Mouse (Mus musculus) limb, embryonic 14.5 days (tissue): Measurements from ENCODE around the gene Pde3a. TPM values are rescaled to one million over a fixed set of nuclear protein-coding genes. Genes with fewer than 3 reads are reported as not detected.

Source experiments
- ATAC-seq: fragments of 200-750 bp; cut with Nextera tagmentation; 2 replicates; pipeline ENCODE4 v1.8.0; 2017; ENCODE audit warnings: low read depth, moderate number of reproducible peaks, moderate TSS enrichment; ENCODE audit not compliant: low FRiP score
- DNase-seq: peaks from one replicate; pipeline ENCODE4 v3.0.0-alpha.2; 2015; ENCODE audit warnings: low spot score
- H3K27ac ChIP-seq: fragments of 300-500 bp; sonication (generic); replicated peaks from 2 replicates; pipeline ENCODE4 v1.5.1; 2014; ENCODE audit warnings: low read depth, mild to moderate bottlenecking, low read length, moderate library complexity, mixed read lengths
- H3K27me3 ChIP-seq: fragments of 300-500 bp; sonication (generic); 2 replicates; pipeline ENCODE4 v1.6.1; 2014; ENCODE audit warnings: low read length, mixed read lengths; ENCODE audit not compliant: control insufficient read depth, insufficient read depth
- H3K36me3 ChIP-seq: fragments of 300-500 bp; sonication (generic); 2 replicates; pipeline ENCODE4 v1.6.1; 2014; ENCODE audit warnings: mild to moderate bottlenecking, low read length, moderate library complexity, mixed read lengths; ENCODE audit not compliant: control insufficient read depth, insufficient read depth
- H3K4me1 ChIP-seq: fragments of 300-500 bp; sonication (generic); 2 replicates; pipeline ENCODE4 v1.6.1; 2014; ENCODE audit warnings: antibody characterized with exemption, low read length, mixed read lengths; ENCODE audit not compliant: control insufficient read depth, insufficient read depth
- H3K4me2 ChIP-seq: fragments of 300-500 bp; sonication (generic); replicated peaks from 2 replicates; pipeline ENCODE4 v1.6.1; 2014; ENCODE audit warnings: low read depth, mild to moderate bottlenecking, low read length, moderate library complexity; ENCODE audit not compliant: severe bottlenecking
- H3K4me3 ChIP-seq: fragments of 300-500 bp; sonication (generic); replicated peaks from 2 replicates; pipeline ENCODE4 v1.5.1; 2014; ENCODE audit warnings: low read length
- H3K9ac ChIP-seq: fragments of 300-500 bp; sonication (generic); 2 replicates; pipeline ENCODE4 v1.6.1; 2014; ENCODE audit warnings: mild to moderate bottlenecking, low read depth, low read length, moderate library complexity; ENCODE audit not compliant: severe bottlenecking
- H3K9me3 ChIP-seq: fragments of 300-500 bp; sonication (generic); 2 replicates; pipeline ENCODE4 v1.6.1; 2016; ENCODE audit warnings: low read length; ENCODE audit not compliant: control insufficient read depth
- POLR2A ChIP-seq: fragments of 200-500 bp; IDR thresholded peaks from 2 replicates; pipeline ENCODE4 v1.8.0; 2012; ENCODE audit warnings: inconsistent platforms, mild to moderate bottlenecking, moderate library complexity, borderline replicate concordance; ENCODE audit not compliant: insufficient read depth, insufficient read length; ENCODE audit errors: extremely low read depth
- WGBS: fragments of 180-500 bp; shearing (Covaris S2); extraction: QIAGEN DNeasy Blood & Tissue Kit; methylation state at CpG from one replicate; pipeline ENCODE4 v1.1.7; 2014; 5-methylcytosine and 5-hydroxymethylcytosine counted together
- polyA plus RNA-seq, 2 experiments: library from polyadenylated mRNA; depleted of rRNA in 1 of 2; stranded (reverse) in 1 of 2; unstranded in 1 of 2; fragments of >200 nt; fragmentation: Nextera tagmentation in 1 of 2; extraction: Ambion mirVana in 1 of 2; gene quantifications; 2 replicates each; pipeline versions ENCODE4 v1.2.1 to v1.2.3; 2012 to 2014

The Pde3a gene
- polyA plus RNA-seq, 2 experiments, result 4.6 to 5.2 TPM

- H3K4me3 ChIP-seq, result no peak overlapping the region
- no peaks in the 10 kb centered on the region for H3K4me1 ChIP-seq
- H3K4me2 ChIP-seq, result no peak overlapping the region
- DNase-seq, result no peak
- H3K27me3 ChIP-seq, result no peaks in the 10 kb centered on the region
- H3K9ac ChIP-seq, result no peak overlapping the region
- H3K36me3 ChIP-seq, result no peaks in the 10 kb centered on the region
- ATAC-seq, result no peak
- no peak for TF ChIP-seq POLR2A
- no peak overlapping the region for H3K27ac ChIP-seq
- no peaks in the 10 kb centered on the region for H3K9me3 ChIP-seq
- 82% methylated on average over 6 of the region's 6 CpGs for WGBS
Measured at GRCm38 (mm10) chr6:141273685-141274084, 24.6 kb downstream of the Pde3a start.

- no peak overlapping the region for H3K27ac ChIP-seq
- no peak overlapping the region for H3K4me3 ChIP-seq
- no peak overlapping the region for H3K4me2 ChIP-seq
- no peaks in the 10 kb centered on the region for H3K9me3 ChIP-seq
- no peak for TF ChIP-seq POLR2A
- DNase-seq (no peak), ATAC-seq (no peak)
- H3K9ac ChIP-seq, result no peak overlapping the region
- 55% methylated on average over 3 of the region's 3 CpGs for WGBS
- no peaks in the 10 kb centered on the region for H3K4me1 ChIP-seq
- no peaks in the 10 kb centered on the region for H3K36me3 ChIP-seq
- H3K27me3 ChIP-seq, result no peaks in the 10 kb centered on the region
Measured at GRCm38 (mm10) chr6:141281685-141282084, 32.6 kb downstream of the Pde3a start.

- no peak for ATAC-seq
- no peak for TF ChIP-seq POLR2A
- Histone ChIP-seq H3K4me1 (no peaks in the 10 kb centered on the region), H3K9me3 (no peaks in the 10 kb centered on the region), H3K9ac (no peak overlapping the region), H3K4me3 (no peak overlapping the region), H3K36me3 (no peaks in the 10 kb centered on the region), H3K27me3 (no peaks in the 10 kb centered on the region), H3K27ac (no peak overlapping the region), H3K4me2 (no peak overlapping the region)
- DNase-seq, result no peak
- 75% methylated on average over 7 of the region's 7 CpGs for WGBS
Measured at GRCm38 (mm10) chr6:141282796-141283195, 33.7 kb downstream of the Pde3a start.

GRCm38 (mm10) chr6:141291195-141291594 lies 42.1 kb downstream of the Pde3a start:
- no peaks in the 10 kb centered on the region for H3K36me3 ChIP-seq
- ATAC-seq (no peak), DNase-seq (no peak)
- TF ChIP-seq POLR2A, result no peak
- no peak overlapping the region for H3K4me2 ChIP-seq
- no peaks in the 10 kb centered on the region for H3K27me3 ChIP-seq
- 94% methylated on average over 2 of the region's 2 CpGs for WGBS
- no peaks in the 10 kb centered on the region for H3K9me3 ChIP-seq
- H3K4me3 ChIP-seq, result no peak overlapping the region
- H3K4me1 ChIP-seq, result no peaks in the 10 kb centered on the region
- H3K27ac ChIP-seq, result no peak overlapping the region
- H3K9ac ChIP-seq, result no peak overlapping the region

GRCm38 (mm10) chr6:141292826-141293459 lies 43.9 kb downstream of the Pde3a start:
- no peak overlapping the region for H3K27ac ChIP-seq
- no peaks in the 10 kb centered on the region for H3K27me3 ChIP-seq
- no peaks in the 10 kb centered on the region for H3K4me1 ChIP-seq
- no peaks in the 10 kb centered on the region for H3K36me3 ChIP-seq
- ATAC-seq (no peak), DNase-seq (no peak)
- H3K9me3 ChIP-seq, result no peaks in the 10 kb centered on the region
- no peak overlapping the region for H3K4me3 ChIP-seq
- WGBS, result 93% methylated on average over 10 of the region's 10 CpGs
- H3K4me2 ChIP-seq, result no peak overlapping the region
- no peak for TF ChIP-seq POLR2A
- H3K9ac ChIP-seq, result no peak overlapping the region
